Mouse (Mus musculus) spleen, adult 2 months (tissue): ENCODE results near the gene Cdk5rap1.
A peak's percentile ranks its signal among the peaks of the same experiment; 100 is the strongest.

Source experiments
- CTCF ChIP-seq: fragments of 200-500 bp; IDR thresholded peaks from 2 replicates; pipeline ENCODE4 v1.5.1; 2011; ENCODE audit warnings: mild to moderate bottlenecking, inconsistent platforms; ENCODE audit not compliant: insufficient read depth, insufficient read length, insufficient replicate concordance; ENCODE audit errors: extremely low read depth
- POLR2A ChIP-seq: fragments of 200-500 bp; IDR thresholded peaks from 2 replicates; pipeline ENCODE4 v1.6.1; 2011; ENCODE audit warnings: low read depth, low read length, inconsistent platforms

- peak; percentile 65; the same call in 1 of the 2 replicates for TF ChIP-seq CTCF
- no peak for TF ChIP-seq POLR2A
These were observed 44.3 kb upstream of the Cdk5rap1 start for GRCm38 (mm10) chr2:154417107-154417506.
